Mouse (Mus musculus) kidney, postnatal 14 days (tissue): ENCODE measurements around the gene Plcb2.

ENCODE experiments used
- DNase-seq: peaks from one replicate; pipeline ENCODE4 v3.0.0; 2022; ENCODE audit warnings: mixed read lengths

Plcb2 gene

DNA sequence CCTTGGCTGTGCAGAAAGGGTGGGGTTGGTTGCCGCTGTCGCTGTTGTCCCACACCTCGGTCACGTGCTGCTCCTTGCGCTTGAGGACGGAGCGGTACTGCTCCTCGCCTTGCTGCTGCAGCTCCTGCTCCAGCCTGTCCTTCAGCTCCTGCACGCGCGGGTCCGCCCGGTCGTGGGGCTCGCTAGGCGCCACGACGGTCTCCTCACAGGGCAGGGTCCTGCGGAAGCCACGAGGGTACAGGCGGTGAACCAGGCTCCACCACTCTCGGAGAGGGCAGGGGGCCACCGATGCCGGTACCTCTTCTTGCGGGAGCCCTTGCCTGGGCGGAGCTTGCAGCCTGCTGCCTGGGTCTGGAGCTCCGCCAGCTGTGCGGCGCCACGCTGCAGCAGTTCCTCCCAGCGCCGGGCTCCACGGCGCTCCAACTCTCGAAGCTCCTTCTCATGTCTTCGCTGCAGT is 17.2 kb downstream of the Plcb2 start:
- DNase-seq = peak; percentile 70

DNA sequence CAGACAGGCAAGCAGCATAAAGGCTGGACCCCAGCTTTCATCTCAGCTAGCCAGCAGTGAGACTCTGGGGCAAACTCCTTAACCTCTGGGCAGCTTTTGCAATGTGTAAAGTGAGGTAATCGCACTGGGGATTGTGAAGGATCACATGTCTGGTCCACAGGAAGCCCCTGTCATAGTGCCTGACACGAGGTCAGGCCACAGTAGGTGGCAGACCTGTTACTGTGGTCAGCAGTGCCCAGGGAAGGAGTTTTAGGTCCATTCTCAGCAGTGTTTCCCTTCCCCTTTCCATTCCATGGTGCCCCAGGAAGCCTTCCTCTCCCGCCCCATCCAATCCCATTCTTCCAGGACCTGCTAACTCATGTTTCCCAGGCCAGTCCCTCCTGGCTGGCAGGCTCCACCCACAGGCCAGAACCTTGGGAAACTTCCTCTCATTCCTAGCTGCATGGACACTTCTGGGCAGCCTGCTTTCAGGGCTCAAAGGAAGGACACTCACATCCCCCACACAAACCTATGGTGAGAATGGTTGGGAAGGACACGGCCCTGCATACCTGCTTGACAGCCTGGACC is 18.5 kb downstream of the Plcb2 start:
- DNase-seq = no peak

DNA sequence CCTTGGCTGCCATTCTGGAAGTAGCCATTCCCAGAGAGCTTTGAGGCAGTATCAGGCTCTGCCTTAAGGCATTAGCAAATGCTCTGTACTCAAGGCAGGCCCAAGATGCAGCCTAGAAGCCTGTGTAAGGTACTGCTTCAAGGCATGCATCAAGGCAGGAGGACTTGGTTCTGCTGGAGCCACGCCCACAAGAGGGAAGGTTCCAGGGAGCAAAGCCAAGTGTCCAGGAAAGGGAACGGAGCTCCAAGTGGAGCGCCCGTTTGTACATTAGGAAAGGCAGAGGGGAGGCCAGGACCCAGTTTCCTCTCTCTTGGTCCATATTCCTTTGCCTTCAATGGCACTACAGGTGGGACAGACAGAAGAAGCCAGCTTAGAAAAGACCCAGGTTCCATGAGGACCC is 19.8 kb downstream of the Plcb2 start:
- DNase-seq = no peak

DNA sequence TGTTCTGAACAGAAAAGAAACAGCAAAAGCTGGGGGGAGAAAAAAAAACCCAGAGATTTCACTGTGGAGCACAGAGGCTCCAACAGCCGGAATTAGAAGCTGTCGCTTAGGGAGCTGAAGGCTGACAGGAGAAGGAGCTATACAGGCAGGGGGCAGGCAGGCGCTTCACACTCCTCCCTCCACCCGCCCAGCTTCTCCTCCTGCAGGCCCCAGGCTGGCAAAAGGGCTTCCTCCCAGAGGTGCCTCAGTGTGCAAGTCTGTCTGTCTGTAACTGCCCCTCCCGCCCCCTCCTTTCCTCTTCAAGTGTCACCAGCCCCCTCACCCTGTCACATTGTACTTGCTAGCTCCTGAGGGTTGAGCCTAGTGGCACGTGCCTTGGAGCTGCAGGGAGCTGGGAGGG is 21.8 kb downstream of the Plcb2 start:
- no peak for DNase-seq

DNA sequence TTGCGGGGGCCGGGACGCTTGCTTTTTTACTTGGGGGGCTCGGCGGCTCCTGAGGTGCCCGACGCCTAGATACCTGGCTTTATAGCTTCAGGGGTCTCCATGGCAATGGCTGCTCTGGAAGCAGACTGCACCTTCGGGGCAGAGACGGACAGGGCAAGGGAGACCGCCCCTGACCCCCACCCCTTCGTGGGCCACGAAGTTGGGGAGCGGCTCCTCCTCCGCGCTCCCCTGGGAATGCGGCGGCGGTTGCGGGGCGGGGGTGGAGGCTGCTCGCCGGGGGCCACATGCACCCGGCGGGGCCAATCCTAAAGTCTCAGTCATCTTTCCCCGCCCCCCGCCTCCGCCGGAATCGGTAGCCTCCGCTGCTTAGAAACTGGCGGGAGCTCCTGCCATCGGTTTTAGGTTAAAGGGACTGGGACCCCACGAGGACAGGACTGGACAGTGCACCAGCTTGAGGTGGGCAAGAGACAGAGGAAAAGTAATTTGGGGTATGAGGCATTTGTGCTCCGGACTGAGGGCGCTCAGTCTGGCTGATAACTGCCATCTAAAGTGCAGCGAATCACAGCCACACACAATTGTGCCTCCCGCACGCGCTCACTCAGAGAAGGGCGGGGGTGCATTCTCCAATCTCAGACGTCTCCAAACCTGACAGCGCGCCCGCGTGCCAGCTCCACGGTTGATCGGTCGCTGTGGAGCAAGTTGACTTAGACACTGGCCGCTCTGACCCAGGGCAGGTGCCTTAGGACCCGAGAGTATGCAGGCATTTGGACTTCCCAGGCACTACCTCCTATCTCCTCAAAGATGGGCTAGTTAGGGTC is 24.1 kb downstream of the Plcb2 start, which contains the start of gene Ankrd63:
Gene Ankrd63, minus strand, starts transcription at position 51 of the 818 bp plus-strand sequence.
- peak; percentile 42 for DNase-seq

DNA sequence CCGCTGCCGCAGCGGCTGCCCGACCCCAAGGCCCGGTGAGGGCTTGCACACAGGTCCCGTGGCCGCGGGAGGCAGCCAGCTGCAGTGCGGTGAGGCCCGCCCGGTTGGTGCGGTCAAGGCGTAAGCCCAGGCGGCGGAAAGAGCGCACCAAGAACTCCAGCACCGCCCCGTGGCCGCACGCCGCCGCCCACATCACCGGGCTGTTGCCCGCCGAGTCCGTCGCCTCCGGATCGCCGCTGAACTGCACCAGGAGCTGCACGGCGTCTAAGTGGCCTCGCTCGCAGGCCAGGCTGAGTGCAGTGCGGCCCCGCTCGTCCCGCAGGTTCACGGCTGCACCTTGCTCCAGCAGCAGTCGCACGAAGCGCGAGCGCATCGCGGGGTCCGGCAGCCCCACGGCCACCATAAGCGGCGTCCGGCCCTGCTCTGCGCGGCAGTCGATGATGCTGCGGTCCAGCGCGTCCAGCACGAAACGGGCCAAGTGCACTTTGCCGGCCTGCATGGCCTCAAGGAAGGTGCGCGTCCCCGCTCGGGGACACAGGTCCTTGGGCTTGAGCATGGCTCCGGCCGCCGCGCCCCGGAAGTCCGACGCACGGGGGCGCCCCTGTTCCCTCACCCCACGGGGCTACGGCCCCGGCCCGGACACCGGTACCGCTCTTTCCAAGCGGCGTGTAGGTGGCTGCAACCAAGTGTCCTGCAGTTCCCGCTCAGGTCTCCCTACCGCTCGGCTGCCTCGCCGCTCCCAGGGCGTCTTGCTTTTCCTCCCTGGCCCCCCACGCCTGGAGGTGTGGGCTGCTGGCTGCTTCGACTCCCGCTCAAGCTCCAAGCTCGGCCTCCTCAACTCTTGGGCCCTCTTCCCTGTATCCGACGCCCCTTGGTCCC is 25.1 kb downstream of the Plcb2 start:
- DNase-seq = peak; percentile 62

DNA sequence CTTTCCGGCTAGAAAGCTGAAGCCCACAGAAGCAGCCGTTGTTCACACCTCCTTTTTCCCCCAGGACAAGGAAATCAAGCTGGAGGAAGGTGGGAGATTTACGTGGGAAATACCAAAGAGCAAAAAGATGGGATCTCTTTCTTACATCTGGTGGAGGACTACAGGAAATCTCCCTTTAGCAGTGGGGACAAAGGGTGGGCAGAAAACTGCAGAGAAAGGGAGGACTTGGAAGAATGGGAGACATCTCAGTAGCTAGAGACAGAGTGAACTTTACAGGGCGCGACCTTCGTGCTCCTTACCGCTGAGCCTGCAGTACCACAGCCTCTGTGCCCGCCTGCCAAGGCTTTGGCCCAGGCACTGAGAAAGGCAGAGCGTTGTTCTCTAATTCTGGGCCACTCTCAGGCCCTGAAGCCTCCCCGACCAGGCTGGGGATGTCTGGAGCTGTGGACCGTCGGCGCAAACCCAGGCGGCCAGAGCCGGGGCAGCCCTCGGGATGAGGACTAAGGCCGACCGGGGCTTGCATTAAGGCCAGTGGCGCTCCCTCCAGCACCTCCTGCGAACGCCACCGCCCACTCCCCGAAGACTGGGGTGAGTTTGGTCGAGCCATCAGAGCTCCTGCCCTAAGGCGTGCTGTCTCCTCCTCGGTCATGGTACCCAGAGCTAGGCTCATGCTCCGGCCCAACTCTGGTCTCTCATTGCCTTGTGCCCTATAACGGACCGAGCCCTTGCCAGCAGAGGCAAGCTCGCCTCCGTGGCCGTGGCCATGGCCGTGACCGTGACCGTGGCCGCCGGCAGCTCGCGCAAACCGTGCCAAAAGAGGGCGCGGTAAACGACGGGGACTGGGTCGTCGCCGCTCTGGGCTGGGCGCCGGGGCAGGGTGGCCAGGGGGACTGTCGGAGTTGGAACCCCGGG is 26.0 kb downstream of the Plcb2 start:
- no peak for DNase-seq

DNA sequence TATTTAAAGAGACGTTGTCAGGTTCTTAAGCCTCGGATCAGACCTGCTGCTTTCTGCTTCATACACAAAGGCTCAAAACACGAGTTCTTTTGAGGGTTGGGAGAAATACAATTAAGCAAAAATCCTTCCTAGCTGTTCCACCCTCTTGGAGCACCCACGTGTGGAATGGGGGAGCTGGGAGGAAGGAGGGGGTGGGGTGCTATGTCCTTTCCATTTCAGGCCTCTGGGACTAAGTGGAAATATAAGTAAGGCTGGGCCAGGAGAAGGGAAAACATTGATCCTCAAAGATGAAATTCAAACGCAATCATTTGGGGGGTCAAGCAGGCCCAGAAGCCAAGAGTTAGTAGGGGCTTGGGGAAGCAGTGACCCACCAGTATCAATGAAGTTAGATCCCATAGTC is 27.1 kb downstream of the Plcb2 start:
- no peak for DNase-seq

DNA sequence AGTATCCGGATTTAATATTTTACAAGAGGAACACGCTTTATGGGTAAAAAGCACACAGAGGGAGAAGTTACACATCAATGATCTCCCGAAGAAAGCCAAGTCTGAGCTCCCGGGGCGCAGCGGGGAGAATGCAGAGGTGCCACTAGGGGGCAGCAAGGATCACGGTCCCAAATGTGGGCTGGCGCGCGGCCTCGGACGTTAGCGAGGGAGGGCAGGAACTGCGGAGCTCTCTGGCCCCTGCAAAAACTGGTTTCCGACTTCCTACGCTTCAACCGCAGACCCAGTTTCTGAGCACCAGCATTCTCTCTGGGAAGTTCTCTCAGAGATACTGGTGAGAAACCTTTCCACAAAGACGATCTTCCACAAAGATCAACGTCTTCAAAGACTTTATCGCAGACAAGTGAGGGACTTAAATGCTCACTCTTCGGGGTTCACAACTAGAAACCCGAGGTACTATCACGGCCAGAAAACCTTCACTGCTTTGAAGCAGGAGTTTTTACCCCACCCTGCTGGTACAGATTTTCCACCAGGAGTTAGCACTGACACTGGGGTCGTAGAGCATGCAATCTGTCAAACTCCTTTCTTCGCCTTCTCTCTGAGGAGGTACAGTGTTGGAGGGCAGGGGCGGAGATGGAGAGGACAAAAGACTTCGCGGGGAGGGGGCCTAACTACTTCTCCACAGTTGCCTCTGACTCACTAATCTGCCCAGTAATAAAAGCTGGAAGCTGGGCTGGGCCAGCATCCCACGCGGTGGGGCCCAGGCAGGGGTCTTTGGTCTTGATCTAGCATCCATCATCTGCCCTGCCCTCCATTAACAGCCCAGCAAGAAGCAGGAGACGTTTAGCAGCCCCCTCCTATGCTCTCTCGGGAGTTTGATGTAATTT is 27.8 kb downstream of the Plcb2 start:
- DNase-seq = peak; percentile 89

DNA sequence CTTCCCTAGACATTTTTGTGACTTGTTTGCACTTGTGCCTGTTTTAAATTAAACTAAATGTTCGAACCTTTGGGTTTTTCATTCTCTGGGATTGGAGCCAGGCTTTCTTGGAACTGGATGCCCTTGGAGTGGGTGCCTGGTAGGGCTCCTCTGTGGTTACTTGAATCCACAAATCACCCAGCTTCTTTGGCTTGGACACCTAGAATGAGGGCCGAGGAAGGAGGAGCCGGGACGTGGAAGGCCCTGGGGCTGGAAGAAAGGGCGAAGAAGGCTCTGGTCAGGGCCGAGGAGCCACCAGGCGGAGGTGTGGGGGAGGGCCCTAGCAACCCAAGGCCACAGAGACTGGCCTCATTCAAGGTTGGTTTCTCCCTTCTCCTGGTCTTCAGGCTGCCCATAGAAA is 30.3 kb downstream of the Plcb2 start:
- DNase-seq = peak; percentile 33

DNA sequence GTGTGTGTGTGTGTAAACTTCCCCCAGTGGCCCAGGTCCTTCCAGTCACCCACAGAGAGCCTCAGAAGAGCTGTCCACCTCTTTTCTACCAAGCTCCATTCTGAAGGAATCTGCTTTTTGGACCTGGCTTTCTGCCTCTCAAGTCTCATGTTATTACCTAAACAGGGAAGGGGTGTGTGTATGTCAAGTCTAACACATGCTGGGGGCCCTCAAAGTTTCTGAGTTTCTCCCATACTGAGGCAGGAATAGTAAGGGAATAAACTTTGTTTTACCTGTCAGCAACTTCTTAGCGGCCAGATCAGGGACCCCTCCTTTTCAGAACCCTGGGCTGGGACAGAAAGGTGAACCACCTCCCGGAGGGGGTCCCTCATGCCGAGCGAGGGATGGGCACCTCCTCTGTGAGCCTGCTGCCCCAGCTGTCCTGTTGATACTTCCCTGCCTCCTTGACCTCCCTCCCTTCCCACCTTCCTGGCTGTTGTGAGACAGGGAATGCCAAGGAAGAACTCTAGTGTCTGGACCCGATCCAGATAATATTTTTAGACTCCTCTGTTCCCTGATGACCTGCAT is 30.8 kb downstream of the Plcb2 start:
- no peak for DNase-seq

DNA sequence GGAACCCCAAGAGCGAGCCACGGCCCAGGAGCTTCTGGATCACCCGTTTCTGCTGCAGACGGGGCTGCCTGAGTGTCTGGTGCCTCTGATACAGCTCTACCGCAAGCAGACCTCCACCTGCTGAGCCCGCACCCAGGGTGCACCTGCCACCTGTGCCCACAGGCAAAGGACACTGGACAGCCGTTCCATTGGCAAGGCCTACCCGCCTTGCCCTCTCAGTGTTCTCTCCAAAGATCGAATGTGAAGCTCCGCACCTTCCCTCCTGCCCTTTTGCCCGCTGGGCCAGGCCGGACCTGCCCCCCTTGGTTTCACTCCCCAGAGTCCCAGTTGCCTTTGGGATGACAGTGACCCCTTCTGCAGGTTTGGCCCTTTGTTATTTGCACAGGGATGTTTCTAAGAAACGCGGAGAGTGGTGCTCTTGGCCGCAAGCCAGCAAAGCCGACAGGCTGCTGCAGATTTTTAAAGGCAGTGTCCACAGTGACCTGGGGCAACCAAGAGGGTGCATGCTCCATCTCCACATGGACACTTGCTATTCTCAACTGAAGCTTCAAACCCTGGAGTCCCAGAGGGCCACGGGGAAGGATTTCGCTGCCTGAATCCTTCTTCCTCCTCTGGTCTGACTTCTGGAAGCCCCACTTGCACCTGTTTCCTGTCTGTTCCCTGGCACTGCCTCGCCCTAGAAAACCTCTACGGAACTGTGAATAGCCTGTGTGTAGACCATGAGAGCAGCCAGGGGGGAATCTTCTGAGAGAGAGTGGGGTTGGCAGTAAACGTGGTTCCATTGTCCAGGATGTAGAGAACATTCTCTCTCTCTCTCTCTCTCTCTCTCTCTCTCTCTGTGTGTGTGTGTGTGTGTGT is 31.6 kb downstream of the Plcb2 start:
- peak; percentile 41 for DNase-seq

DNA sequence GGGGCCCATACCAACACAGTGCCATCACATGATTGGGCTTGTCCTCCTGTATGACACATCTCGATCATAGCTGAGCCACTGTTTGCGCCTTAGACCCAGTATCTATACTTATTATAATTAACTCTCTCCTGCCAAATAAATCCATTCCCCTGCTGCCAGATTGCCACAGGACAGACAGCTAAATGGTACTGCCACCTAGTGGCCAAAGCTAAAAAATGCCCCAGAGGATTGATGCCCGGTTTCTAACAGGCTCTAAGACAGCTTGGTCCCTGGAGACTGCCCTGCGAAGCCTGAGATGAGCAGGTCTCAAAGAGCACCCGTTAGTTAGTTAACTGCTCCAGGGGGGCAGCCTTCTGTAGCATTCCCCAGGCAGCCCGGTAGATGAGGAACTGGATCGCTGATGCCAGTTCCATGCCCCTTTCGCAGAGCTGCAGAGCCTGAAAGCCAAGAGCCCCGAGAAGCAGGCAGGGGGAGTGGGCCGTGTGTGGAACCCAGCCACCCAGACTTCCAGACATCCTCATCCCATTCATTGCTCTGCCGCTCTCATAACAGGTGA is 32.5 kb downstream of the Plcb2 start:
- peak; percentile 65 for DNase-seq

DNA sequence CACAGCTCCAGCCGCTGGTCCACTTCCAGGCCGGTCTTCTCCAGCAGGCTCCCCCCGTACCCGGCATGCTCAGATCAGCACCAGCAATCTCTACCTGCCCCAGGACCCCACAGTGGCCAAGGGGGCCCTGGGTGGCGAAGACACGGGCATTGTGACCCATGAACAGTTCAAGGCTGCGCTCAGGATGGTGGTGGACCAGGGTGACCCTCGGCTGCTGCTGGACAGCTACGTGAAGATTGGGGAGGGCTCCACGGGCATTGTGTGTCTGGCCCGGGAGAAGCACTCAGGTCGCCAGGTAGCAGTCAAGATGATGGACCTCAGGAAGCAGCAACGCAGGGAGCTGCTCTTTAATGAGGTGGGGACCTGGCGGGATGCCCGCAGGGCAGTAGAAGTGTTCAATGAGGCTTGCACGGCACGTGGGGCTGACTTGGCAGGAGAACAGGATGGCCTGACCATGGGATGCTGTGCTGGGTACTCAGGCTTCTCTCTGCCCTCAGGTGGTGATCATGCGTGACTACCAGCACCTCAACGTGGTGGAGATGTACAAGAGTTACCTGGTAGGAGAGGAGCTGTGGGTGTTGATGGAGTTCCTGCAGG is 34.8 kb downstream of the Plcb2 start:
- peak; percentile 82 for DNase-seq

DNA sequence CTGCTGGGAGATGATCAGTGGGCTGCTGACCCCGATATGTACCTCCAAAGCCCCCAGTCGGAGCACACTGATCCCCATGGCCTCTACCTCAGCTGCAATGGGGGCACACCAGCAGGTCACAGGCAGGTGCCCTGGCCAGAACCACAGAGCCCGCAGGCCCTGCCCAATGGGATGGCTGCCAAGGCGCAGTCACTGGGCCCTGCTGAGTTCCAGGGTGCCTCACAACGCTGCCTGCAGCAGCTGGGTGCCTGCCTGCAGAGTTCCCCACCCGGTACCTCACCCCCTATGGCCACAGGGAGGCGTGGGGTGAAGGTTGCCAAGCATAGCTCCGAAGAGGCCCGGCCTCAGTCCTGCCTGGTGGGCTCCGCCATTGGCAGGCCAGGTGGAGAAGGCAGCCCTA is 38.4 kb downstream of the Plcb2 start:
- DNase-seq = peak; percentile 26

DNA sequence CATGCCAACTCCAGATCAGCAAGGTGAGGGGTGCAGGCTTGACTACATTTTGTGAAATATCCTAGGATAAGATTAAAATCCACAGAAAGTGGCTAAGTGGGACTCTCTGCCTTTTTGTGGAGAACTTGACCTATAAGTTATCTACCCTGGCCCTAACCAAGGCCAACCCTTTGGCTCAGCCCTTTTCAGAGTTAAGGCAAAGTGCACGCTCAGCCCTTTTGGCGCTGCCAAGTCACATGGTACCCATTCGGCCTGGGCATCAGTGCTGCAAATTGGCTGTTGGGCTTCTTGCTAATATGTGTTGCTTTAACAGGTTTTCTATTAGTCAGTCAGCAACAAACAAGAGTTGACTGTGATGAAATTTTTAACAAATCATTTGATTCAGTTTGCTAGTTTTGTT is 40.4 kb downstream of the Plcb2 start:
- no peak for DNase-seq

DNA sequence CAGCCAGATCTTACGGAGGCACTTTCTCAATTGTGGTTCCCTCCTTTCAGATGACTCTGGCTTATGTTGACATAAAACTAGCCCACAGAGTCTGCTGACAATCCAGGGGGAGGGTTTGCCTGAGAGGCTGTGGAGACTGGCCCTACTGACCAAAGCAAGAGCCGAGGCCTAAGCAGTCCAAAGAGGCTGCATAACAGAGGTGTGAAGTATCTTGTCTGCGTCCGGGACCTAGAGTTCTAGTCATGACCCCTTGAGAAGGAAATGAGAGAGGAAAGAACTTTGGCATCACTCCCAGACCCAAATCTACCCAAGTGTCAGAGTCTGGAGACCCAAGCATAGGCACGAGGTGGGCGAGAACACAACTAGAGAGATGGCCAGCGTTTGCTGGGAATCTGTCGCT is 41.5 kb downstream of the Plcb2 start:
- DNase-seq = no peak

DNA sequence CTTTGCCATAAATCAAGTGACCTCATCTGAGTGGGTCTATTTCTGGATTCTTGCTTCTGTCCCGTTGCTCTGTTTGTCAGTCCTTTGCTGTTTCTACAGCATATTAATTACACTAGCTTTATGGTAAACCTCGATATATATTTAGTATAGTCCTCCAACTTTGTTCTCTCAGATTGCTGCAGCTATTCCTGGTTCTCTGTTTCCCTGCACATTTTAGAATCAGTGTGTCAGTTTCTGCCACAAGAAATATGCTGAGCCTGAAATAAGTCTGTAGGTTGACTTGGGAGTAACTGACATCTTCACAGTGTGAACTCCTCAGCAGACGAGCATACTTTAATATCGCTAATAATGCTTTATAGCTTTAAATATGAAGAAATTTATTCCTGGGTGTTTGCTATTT is 43.1 kb downstream of the Plcb2 start:
- DNase-seq = no peak
